Mouse (Mus musculus) adipocyte (in vitro differentiated cells): Measurements from ENCODE around the gene Gm17660.

Experiments used
- DNase-seq: peaks from one replicate; pipeline ENCODE4 v3.0.0-alpha.2; 2016; ENCODE audit warnings: low spot score

Gene Gm17660

DNA sequence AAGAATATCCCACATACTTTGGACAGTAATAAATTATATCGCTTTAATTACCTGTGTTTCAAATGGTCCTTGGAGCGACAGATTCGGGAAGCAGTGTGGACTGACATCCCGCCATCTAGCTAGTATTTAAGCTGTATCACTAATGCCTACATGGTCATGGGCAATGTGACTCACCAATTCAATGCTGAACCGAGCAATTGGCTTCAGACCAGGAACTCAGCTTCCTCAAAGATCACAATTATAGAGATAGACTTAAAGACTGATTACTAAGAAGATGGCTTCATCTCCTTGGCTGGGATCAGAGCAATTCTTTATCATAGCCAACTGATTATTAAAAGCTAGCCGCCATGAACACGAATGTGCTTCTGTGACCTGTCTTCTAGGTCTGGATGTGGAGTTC is at the start of gene Gm17660:
Gm17660 (minus strand) TSS at position 101 of the 400 bp plus-strand sequence.
- no peak for DNase-seq

DNA sequence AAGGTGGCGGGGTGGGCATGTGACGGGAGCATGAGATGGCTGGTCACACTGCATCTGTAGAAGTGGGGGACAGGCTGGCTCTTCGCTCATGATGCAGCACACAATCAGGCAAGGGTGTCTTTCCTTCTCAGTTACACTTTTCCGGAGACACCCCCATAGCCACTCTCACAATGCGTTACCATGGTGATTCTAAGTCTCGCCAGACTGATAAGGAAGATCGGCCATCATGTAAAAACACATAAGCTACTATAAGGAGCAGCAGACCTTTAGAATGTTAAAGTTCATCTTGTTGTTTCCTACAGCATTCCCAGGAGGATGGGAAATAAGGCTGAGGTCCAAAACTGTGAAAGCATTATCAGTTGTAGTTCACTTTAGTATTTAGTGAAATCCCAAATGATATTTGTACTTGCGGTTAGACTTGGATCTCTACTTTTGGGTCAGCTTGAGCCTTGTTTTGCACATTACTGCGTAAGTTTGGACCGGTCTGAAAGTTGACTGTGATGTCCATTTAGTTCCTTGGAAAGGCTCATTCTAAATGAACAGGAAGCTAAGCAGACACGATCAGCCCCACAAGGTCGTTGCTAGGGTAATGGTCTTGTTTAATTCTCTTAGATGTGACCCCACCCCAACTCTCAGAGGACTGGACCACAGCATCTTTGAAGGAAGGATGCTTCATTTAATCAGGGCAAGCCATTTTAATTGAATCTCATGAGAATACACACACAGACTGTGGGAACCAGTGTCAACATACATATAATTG is 49.3 kb upstream of the Gm17660 start:
- no peak for DNase-seq

DNA sequence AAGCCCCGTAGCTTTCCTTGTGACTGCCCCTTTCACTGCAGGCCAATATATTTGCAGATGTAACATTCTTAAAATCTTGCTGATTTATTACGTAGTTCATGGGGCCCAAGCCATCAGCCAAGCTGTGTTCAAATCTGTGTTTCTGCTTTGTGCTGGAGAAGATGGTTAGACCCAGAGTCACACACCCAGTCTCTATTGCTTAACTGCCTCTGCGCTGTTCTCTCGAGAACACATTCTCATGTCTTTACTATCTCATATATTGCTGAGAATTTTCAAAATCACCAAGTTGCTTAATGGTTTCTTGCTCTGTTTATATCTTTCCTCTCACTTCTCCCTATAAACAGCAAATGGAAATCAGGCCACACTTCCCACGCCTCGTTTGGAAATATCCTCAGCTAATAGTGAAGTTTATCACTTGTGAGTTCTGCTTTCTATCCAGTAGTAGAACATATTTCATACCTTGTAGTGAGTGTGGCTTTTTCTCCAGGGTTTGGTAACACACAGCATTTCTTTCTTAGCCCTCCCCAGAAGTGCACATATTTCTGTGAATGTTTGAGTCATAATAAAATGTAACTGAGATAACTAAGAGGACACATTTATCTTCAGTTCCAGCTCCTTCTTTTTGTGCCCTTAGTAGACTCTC is 46.7 kb upstream of the Gm17660 start:
- DNase-seq = peak; percentile 39

DNA sequence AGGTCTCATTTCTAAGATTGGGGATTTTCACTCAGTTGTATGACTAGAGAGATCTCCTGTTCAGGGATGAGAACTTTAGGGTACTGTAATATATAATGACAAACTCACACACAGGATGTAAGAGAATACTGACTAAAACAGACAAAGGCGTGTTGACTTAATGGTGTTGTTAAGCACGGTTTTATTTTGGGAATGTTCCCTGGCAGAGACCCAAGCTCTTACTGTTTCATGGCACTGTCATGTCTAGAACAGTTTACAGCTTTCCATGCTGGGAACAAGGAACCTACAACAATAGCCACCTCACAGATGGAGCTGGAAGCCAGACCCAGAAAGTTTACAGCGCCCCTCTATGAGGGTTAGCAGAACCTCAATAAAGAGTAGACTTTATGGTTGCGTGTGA is 38.5 kb upstream of the Gm17660 start:
- DNase-seq = peak; percentile 53

DNA sequence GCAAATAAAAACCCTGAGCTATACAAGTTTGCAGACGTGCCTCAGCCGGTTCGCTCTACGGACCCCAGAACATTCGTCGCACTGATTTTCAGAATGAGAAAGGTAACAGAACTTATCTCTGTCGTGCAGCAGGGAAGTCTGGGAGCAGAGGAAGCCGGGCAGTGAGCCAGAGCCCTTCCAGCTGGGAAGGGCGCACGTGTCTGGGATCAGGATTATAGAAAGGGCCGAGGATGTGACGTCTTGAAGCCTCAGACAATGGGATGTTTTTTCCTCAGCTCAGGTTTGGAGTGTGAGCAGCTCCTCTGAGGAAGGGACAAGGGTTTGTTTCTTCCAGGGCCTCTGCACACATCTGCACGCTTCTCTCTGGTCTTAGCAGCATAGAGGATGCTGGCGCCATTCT is 37.7 kb upstream of the Gm17660 start:
- no peak for DNase-seq

DNA sequence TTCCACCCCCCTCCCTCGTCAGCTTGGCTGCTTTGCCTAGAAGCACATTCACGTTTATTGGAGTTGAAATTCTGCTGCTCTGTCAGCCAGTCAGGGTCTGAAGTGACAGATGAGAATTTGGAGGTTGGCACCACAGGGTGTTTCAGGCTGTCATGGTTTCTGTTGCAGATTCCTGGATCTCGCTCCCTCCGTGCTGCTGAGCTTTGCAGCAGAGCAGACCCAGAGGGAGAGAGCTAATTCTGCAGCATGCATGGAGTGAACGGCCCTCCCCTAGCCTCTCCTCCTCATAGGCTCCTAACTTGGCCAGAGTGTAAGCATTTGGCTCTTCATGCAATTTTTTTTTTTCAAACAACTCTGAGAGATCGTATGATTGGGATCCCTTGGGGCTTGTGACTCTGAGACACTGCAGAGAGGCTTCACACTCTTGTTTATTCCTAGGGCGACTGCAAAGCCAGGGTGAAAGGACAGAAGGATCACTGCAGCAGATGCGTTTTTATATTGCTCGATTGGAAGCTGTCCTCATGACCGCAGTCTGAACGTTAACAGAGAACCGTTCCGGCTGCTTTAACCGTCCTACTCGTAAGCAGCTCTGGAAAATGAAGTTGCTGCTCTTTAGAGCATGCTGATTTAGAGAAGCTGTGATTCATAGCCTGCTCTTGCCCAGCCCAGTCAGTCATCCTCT is 36.2 kb upstream of the Gm17660 start, which contains the start of gene Sparcl1:
Sparcl1 (minus strand) TSS at position 243 of the 682 bp plus-strand sequence.
- peak; percentile 92 for DNase-seq

DNA sequence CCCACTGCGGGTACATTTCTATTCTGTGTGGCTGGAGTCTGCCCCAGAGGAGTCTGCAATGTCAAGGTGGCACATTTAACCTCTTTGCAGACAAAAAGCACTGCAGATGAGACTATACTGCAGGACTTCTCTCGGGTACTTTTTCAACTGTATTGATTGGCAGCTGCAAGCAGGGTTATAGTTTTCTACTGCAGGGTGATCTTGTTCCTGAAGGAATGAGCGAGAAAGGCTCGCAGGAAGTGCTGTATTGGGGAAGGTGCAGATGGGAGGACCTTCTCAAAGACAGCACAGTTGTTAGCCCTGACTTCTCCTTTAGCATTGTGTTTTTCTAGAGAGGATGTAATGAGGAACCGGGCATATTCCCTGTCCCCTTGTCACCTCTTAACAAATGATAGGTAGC is 35.1 kb upstream of the Gm17660 start:
- no peak for DNase-seq

DNA sequence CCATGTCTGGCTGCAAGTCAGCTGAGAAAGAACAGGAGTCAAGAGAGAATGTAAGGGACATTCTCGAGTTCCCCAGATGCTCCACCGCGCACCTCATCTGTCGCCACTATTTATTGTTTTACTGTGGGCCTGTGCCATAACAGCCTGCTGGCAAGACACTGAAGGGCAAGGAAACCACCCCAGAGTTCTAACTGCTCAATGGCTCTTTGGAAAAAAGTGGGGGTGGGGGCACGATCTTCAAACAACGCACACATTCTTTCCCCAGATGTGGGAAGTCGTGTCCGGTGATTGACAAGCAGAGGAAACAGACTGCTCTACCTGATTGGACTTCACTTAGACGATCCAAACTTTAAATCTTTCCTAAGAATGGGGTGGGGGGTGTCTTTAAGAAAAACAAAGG is 34.6 kb upstream of the Gm17660 start:
- DNase-seq = no peak

DNA sequence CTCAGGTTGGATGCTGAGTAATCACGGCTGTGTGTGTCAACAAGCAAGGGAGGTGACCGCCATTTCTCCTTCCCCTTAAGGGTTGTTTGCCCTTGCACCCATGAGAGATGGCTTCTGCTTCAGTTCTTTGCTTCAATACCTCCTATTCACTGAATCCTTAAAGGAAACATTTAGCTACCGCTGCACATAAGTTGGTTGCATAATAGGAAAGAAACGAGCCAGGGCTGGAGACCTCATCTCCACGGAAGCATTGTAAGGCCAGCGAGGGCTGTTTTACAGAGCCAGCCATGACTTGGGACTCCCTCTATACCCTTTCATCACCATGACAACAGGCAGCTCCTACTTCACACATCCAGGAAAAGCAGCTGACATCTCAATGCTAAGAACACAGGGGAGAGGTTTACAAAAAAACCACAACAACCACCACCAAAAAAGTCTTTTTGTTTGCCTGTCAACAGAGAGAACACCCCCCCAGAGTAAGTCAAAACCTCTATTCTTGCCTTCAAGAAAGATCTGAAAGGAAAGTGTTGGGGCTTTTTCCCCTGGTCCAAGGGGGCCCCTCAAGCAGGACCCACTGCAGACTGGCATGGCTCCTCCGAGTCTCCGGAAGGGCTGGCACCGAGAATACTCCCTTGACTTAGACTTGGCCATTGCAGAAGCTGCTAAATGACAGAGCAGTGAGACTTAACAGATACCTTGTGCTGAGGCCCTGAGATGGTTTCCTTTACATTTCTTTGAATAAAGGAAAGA is 32.9 kb upstream of the Gm17660 start:
- no peak for DNase-seq

DNA sequence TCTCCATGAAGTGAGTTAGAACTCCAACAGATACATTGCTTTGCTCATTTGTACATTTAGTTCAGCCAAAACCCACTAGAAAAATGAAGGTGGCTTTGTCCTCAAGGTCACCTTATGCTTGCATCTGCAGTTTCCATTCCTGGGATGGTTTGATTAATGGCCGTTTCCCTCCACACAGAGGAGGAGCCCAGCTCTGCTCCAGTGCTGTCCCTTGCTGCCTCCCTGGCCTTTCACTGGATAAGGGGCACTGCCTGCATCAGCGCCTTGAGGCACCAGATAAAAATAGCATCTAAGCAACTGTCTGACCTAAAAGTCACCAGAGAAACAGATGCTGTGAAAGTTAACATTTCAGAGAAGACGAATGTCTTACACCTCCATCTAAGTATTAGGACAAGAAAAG is 32.1 kb upstream of the Gm17660 start:
- no peak for DNase-seq

DNA sequence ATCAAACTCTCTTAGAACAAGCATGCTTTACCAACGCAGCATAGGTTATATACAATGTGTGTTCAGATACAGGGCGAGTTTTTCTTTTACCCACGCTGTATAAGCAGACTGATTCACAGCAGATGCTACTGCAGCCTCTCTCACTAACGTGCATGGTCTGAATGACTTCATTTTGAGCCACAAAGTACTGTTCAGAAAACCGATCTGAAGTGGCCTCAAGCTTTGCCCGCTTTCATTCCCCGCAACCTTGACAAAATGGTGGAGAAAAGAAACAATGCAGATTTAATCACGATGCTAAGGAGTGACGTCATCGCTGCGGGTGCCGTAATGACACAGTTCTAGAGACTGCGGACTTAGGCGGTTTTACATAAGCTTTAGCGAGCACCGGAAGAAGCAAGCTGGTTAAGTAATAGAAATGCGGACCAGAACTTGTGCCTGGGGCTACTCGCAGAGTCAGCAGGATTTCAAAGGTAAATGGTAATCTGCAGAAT is 31.5 kb upstream of the Gm17660 start:
- DNase-seq = no peak

DNA sequence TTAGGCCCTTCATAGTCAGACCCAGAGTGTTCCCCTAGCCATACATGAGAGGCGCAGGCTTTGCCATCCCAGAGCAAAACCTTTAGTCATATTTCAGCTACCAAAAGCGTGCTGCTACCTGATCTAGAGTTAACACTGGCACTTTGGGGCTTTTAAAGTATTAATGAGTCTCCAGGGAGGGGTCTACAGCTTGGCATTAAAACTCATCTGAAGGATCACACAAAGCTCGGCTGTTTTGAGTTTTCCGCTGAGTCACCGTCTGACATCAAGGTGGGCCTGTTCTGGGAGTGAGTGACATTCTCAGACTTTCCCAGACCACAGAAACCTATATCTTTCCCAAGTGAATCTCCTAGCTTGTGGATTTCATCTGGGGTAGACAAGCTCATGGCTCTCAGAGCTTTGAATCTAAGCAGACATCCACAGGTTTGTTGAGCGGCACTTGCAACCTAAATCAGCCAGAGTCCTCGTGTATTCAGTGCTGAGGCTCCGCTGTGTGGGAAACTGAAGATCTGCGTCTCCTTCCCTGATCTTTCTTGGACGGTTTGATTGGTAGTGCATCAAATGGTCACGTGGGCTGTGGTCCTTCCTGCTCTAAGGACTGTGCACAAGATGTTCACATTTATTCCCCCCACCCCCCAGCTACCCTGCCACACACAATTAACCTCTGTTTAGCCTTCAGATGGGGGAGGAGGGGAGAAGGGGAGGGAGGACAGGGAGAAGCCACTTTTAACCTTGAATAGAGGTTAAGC is 30.9 kb upstream of the Gm17660 start:
- DNase-seq = no peak

DNA sequence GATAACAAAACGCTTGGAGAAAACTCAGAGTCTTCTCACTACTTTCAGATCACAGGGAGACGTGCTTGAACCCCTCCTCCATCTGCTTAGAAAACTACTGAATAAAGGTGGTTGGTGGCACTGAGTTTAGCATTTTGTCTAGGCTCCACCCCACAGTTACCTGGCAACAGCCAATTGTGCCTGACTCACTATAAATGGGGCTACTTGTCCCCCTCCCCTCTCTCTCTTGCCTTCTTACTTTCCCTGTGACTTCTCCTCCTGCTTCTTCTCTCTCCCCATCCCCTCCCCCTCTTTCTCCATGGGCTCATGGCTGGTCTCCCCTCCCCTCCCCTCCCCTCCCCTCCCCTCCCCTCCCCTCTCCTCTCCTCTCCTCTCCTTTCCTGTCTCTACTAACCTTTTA is 26.7 kb upstream of the Gm17660 start:
- DNase-seq = no peak

DNA sequence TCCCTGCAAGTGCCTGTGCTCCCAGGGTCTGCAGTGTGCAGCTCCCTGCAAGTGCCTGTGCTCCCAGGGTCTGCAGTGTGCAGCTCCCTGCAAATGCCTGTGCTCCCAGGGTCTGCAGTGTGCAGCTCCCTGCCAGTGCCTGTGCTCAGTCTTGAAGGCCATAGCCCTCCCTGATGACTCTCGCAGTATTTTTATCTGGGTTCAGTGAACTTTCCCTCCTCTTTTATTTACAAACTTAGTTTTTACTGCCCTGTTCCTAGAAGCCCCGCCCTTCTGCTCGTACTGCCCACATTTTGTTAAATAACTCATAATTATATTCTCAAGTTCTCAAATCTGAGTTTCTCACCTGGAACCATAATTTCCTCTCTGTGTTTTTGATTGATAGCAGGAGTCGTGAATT is 25.8 kb upstream of the Gm17660 start:
- DNase-seq = no peak

DNA sequence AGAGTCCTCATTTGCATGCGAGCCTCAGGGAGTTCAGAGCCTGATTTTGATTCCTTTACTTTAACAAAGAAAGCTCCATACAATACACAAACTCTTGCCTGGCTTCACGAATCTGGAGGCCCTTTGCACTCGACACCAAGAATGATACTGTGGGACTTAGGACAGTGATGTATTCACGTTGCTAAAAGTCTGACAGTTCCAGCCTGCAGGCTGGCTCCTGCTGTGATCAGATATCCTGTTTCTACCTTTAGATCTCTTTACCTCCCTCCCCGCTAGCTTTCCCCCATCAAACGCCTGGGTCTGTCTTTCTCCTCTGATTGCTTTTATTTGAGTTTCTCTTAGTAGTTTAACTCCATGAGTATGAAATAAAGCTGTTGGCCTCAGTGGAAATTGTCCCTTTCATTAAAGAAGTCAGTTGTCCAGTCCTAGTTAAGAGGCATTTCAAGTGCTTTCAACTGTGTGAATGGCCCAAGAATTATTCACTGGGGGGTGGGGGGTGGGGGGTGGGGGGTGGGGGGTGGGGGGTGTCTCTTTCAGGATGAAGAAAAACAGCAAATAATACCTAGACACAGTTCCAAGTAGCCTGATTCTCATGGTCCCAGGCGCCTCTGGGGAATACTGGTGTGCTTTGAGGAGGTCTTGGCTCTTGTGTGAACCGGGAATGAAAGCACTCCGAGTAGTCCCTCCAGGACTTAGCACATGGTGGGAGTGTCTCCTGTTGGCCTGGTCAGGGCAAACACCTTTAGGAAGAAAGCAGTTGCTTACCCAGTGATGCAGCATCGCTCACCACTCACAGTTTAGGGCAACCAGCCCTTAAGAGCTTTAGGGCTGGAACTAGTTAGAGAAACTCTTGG is 24.5 kb upstream of the Gm17660 start:
- DNase-seq = no peak

DNA sequence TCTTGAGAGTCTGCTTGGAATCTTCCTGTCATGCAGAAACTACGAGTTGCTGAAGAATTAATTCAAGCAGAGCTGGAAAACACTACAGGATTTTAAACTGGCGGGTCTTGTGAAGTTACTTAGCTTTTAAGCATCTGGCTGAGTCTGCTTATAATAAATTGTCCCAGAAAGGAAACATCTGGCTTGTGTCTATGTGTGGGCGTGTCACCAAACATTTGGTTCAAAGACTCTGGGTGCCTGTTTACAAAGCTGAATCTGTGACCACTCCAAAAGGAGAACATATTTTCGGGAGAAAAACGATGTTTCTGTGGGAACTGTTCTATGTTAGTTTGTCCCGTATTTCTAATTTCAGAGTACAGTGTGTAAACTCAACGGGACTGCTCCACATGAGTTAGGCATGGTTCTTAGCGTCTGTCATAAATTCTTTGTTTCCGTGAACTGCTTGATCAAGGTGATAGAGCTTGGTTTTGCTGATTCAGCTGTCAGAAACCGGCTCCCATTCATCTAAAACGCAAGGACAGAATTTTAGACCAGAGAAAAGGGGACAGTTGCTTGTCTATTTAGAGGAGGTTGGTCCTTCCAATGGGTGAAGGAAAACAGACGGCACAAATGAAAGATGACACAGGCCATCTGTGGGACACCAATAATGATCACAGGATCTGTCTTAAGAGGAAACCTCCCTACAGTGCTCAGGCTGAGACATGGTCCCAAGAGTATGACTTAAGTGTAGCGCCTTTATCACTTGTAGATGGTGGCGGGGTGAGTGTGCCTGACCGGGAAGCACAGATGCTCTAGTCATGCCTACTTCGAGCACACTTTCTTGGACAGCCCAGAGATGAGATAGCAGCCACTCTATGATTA is 18.9 kb upstream of the Gm17660 start:
- no peak for DNase-seq

DNA sequence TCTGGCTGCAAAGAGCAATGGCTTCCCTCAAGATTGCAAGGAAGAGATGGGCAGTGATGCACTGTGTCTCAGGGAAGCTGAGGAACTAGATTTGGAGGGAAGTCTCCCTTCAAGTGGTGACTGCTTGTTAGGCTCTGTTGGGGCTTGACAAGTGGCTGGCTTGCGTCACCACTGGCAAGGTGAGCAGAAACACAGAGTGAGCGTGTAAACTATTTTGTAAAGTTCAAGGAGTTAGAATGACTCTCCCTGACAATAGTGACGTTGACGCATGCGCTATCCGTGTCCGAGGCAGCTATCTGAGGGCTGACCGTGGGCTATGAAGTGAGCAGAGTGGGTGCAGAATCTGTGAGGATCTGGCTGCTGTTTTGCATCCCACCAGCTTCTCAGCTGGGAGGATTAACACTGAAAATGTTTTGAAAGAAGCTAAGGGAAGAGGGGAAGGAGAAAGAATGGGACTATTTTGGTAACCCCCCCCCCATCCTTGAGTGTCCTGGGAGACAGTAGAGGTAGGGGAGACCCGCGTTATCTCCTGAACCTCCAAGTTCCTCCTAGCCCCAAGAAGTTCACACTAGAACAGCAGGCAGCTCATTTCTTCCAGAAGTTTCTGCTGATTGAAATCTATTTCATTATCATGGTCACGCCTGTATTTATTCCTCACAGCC is 18.1 kb upstream of the Gm17660 start:
- DNase-seq = no peak

DNA sequence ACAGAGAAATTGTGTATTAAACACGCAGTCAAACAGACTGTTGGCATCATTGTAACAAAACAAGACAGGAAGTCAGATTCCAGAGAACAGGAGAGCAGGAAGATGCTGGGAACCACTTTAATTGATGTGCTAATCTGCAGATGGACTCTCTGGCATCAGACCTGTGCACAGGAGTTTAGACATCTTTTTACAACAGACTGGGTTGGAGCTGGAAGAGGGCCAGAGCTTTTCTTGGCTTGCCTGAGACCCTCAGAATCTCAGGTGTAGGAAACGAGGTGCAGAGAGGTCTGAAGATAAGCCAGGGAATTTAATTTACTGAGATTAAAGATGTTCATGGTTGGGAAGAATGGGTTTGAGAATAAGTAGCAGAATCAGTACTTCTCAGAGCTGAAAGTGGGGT is 12.3 kb upstream of the Gm17660 start:
- no peak for DNase-seq

DNA sequence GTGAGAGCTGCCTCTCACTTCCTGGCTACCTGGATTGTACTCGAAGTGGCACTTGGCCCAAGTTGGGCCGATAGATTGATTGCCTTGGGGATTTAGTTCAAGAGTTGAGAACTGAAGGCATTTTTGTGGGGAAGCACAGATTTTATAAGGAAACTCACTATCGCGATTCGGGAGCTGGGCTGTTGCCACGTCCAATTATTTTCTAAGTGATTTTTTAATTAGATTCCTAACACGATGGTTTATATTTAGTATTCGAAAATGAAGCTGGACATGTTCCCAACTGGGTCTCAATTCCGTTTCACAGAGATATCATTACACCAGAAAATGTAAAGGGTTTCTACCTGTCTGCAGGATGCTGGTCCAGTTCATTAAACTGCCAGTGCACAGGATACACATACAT is 8.0 kb upstream of the Gm17660 start:
- no peak for DNase-seq
